Mouse (Mus musculus) lung, embryonic 15.5 days (tissue): ENCODE data around the gene Gm867. TPM values are rescaled to one million over a fixed set of nuclear protein-coding genes. Genes with fewer than 3 reads are reported as not detected.

Experiments used
- ATAC-seq: fragments of 200-750 bp; cut with Nextera tagmentation; 2 replicates; pipeline ENCODE4 v1.8.0; 2017; ENCODE audit warnings: moderate number of reproducible peaks, borderline replicate concordance; ENCODE audit not compliant: low FRiP score, low TSS enrichment; ENCODE audit errors: extremely low read depth
- H3K27ac ChIP-seq: fragments of 300-500 bp; sonication (generic); 2 replicates; pipeline ENCODE4 v1.5.1; 2015; ENCODE audit warnings: moderate library complexity, mild to moderate bottlenecking, inconsistent platforms
- H3K27me3 ChIP-seq: fragments of 300-500 bp; sonication (generic); 2 replicates; pipeline ENCODE4 v1.6.1; 2015; ENCODE audit warnings: inconsistent platforms
- H3K36me3 ChIP-seq: fragments of 300-500 bp; sonication (generic); 2 replicates; pipeline ENCODE4 v1.6.1; 2015; ENCODE audit warnings: inconsistent platforms
- H3K4me1 ChIP-seq: fragments of 300-500 bp; sonication (generic); 2 replicates; pipeline ENCODE4 v1.6.1; 2015; ENCODE audit warnings: inconsistent platforms
- H3K4me2 ChIP-seq: fragments of 300-500 bp; sonication (generic); 2 replicates; pipeline ENCODE4 v1.6.1; 2015; ENCODE audit warnings: inconsistent platforms, mild to moderate bottlenecking, moderate library complexity
- H3K4me3 ChIP-seq: fragments of 300-500 bp; sonication (generic); 2 replicates; pipeline ENCODE4 v1.5.1; 2015; ENCODE audit warnings: mild to moderate bottlenecking, inconsistent platforms
- H3K9ac ChIP-seq: fragments of 300-500 bp; sonication (generic); 2 replicates; pipeline ENCODE4 v1.6.1; 2015; ENCODE audit warnings: inconsistent platforms
- H3K9me3 ChIP-seq: fragments of 300-500 bp; sonication (generic); 2 replicates; pipeline ENCODE4 v1.6.1; 2016; ENCODE audit warnings: inconsistent platforms
- WGBS: fragments of 180-500 bp; shearing (Covaris S2); methylation state at CpG from one replicate; pipeline ENCODE4 v1.1.7; 2015; 5-methylcytosine and 5-hydroxymethylcytosine counted together
- polyA plus RNA-seq: library from polyadenylated mRNA; unstranded; fragments of >200 nt; fragmentation: Nextera tagmentation; extraction: Ambion mirVana; gene quantifications from 2 replicates; pipeline ENCODE4 v1.2.1, GENCODE M21; 2015

Gm867 gene
- polyA plus RNA-seq, 1 experiment from 2014 or later: 0.59 TPM

DNA sequence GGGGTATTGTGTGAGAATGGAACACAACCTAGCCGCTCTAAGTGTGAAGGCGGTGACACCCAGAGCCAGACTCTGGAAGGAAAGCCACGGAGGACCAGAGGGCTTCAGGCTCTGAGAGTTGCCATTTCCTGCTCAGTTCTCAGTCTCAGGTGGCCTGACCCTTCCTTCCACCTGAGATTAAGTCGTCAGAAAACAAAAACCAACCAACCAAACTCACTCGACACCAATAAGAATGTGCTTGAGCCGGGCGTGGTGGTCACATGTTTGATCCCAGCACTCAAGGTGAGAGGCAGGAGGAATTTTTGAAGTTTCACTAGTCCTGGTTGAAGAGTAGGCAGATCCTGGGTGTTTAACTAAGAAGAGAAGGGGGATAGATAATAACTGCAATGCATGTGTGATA lies 5.4 kb upstream of the Gm867 start:
- Histone ChIP-seq H3K4me3 (no peak overlapping the region), H3K9ac (no peak overlapping the region), H3K27me3 (peaks cover 8% of the 10 kb centered on the region; the same call in 1 of the 2 replicates), H3K27ac (peak overlapping the region; percentile 37; the same call in 1 of the 2 replicates), H3K4me1 (peaks cover 17% of the 10 kb centered on the region), H3K9me3 (no peaks in the 10 kb centered on the region), H3K4me2 (no peak overlapping the region), H3K36me3 (no peaks in the 10 kb centered on the region)
- WGBS: 65% methylated on average over 7 of the region's 7 CpGs
- ATAC-seq: no peak

DNA sequence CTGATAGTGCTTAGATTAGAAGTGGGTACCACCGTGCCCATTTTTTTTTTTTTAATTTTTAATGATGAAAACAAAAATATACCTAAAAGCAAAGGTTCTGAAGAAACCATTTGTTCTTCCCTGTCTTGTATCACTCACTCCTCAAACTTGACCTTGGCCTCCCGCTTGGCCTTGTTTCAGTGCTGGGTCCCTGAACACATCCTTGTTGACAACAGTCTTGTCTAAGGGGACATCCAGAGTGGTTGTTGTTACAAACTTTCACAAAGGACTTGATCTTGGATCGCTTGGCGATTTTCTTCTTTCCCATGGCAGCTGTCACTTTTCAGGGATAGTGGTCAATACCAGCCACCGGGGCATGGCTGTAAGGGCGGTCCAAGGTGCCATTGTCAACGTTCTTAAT lies 4.7 kb upstream of the Gm867 start:
- no peak overlapping the region for H3K4me3 ChIP-seq
- ATAC-seq: no peak
- H3K27me3 ChIP-seq: peaks cover 8% of the 10 kb centered on the region; the same call in 1 of the 2 replicates
- H3K9me3 ChIP-seq: no peaks in the 10 kb centered on the region
- peaks cover 12% of the 10 kb centered on the region; the same call in 1 of the 2 replicates for H3K4me1 ChIP-seq
- no peaks in the 10 kb centered on the region for H3K36me3 ChIP-seq
- H3K9ac ChIP-seq: no peak overlapping the region
- H3K27ac ChIP-seq: peak overlapping the region; percentile 37; the same call in 1 of the 2 replicates
- no peak overlapping the region for H3K4me2 ChIP-seq
- WGBS: 91% methylated on average over 7 of the region's 7 CpGs

DNA sequence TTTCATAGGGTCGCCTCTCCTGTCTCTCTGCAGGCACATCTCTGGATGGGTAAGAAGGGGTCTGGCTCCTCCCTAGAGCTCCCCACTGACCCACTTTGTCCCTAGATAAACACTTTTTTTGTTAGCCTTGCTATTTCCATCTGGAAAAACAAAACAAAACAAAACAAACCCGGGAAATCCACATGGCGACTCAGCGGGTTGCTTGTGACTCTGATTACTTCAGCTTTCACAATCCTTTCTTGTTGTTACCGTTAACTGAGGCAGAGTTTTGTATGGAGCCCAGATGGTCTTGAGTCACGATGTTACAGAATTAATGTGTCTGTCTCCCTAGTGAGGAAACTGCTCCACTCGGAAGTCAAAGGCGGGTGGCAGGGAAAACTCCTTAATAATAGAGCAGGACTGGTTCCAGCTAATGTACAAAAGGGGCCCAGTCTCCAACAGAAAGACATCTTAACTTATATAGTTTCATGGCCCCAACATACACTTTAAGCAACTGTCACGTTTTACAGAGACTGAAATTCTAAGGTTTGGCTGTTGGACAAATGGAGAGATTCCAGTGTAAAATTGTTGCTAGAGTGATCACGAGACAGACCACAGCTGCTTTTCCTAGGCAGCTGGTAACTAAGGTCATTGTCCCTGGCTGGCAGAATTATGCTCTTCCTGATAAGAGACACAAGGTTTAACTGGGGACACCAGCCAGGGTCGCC lies 3.7 kb upstream of the Gm867 start:
- Histone ChIP-seq H3K27ac (peak overlapping the region; percentile 53), H3K4me2 (peak overlapping the region; percentile 20; the same call in 1 of the 2 replicates), H3K9me3 (no peaks in the 10 kb centered on the region), H3K27me3 (no peaks in the 10 kb centered on the region), H3K36me3 (no peaks in the 10 kb centered on the region), H3K9ac (no peak overlapping the region), H3K4me1 (peaks cover 12% of the 10 kb centered on the region; the same call in 1 of the 2 replicates), H3K4me3 (no peak overlapping the region)
- peak; percentile 76 for ATAC-seq
- WGBS: 30% methylated on average over 11 of the region's 11 CpGs

DNA sequence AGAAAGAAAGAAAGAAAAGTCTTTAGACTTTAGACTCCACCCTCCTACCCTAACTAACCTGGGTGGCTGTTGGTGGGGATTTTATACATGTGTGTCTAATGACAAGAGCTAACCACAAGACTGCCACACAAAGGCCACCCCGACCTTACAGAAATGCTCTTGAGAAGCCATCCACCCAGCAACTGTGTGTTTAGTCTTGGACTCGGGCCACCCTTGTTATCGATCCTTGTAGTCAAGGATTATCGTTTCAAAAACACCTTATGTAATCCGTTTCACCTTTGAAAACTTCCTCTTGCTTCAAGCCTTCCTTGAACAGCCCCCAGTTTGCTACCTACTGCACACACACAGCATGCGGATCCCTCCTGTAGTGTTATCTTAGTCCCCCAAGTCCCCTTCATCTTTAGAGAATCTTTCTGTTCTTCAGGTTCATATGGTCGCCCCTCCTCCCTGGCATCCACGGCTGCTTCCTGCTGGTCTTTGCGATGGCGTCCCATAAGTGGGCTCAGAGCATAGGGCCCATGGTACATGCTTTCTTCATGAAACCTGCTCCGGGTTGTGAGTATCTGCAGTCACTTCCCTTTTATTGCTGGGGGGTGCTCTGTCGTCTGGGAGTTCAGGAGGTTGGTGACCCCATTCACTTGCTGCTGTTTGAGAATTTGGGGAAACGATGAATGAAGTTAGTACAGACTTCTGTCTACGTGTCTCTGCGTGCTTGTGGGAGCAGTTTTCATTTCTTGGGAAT lies 2.4 kb upstream of the Gm867 start, which contains the start of gene Vpreb3:
TSS of gene Vpreb3 (plus strand) at position 322 of the 742 bp plus-strand sequence.
- H3K27ac ChIP-seq: peak within 1 kb of the TSS; percentile 53
- ATAC-seq: no peak
- no peak within 1 kb of the TSS for H3K9ac ChIP-seq
- H3K36me3 ChIP-seq: no peaks in the 10 kb centered on the region
- no peaks in the 10 kb centered on the region for H3K27me3 ChIP-seq
- H3K4me1 ChIP-seq: peaks cover 12% of the 10 kb centered on the region; the same call in 1 of the 2 replicates
- 63% methylated on average over 15 of the region's 15 CpGs for WGBS
- peak within 1 kb of the TSS; percentile 20; the same call in 1 of the 2 replicates for H3K4me2 ChIP-seq
- no peaks in the 10 kb centered on the region for H3K9me3 ChIP-seq
- H3K4me3 ChIP-seq: no peak within 1 kb of the TSS

DNA sequence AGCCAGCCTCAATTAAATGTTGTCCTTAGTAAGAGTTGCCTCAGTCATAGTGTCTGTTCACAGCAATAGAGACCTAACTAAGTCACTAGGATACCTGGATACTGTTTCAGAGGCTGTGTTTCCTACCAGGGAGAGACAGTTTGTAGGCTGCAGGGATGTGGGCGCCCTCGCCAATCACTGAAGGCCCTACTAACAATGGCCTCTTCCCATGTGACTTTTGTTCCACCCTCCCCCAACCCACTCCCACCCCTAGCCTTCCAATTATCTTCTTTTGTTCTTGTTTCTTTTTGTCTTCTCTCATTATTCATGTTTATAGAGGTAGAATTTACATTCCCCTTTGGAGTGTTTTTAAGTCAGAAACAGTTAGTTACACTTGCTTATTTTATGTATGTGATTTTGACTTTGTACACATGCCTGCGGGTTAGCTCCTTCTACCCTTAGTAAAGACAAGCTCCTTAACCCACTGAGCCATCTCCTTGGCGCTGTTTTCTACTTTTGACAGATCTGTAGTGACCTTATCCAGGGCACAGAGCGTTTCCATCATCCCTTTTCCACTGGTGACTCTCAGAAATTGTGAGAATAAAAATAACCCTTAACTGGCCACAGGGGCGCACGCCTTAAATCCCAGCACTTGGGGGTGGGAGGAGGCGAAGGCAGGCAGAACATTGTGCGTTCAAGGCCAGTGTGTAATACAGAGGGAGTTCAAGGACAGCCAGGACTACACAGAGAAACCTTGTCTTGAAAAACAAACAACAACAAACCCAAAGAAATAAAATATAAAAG lies 761 bp upstream of the Gm867 start:
- Histone ChIP-seq H3K36me3 (no peaks in the 10 kb centered on the region), H3K27ac (no peak overlapping the region), H3K9ac (no peak overlapping the region), H3K9me3 (no peaks in the 10 kb centered on the region), H3K27me3 (peaks cover 14% of the 10 kb centered on the region), H3K4me3 (no peak overlapping the region), H3K4me1 (peaks cover 22% of the 10 kb centered on the region), H3K4me2 (no peak overlapping the region)
- 69% methylated on average over 9 of the region's 9 CpGs for WGBS
- no peak for ATAC-seq

DNA sequence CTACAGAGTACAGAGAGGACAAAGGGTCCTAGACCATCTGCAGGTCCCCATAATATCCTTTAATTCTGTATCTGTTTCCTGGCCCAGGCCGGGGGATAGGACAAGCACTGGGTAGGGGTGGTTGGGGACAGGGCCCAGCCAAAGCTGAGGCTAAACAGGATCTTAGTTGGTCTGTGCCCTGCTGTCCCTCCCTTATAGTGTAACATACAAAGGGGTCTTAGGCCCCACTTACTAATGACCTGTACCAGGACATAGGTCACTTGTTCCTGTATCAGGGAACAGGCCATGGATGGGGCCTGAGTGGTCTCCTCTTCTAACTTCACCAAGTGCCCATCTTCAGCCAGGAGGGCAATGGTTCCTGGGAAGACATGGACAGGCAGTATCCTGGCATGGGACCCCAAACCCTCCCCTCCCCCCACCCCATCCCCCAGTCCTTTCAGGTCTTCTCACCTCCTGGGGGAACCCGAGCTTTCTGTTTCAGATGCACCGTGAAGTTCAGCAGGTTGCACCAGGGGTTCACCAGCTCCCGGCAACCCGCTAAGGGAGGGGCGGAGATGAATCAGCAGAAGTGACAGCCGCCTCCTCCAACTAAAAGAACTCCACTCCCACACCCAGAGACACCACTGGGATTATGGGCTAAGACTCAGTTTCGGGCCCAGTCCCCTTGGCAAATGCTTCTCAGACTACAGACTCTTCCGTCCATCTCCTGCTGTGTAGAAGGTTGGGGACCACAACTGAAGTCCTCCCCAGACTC lies 814 bp downstream of the Gm867 start:
- Histone ChIP-seq H3K27ac (no peak overlapping the region), H3K4me2 (no peak overlapping the region), H3K9me3 (no peaks in the 10 kb centered on the region), H3K9ac (no peak overlapping the region), H3K4me3 (no peak overlapping the region), H3K4me1 (peaks cover 26% of the 10 kb centered on the region), H3K36me3 (no peaks in the 10 kb centered on the region), H3K27me3 (peaks cover 27% of the 10 kb centered on the region)
- no peak for ATAC-seq
- 58% methylated on average over 9 of the region's 9 CpGs for WGBS

DNA sequence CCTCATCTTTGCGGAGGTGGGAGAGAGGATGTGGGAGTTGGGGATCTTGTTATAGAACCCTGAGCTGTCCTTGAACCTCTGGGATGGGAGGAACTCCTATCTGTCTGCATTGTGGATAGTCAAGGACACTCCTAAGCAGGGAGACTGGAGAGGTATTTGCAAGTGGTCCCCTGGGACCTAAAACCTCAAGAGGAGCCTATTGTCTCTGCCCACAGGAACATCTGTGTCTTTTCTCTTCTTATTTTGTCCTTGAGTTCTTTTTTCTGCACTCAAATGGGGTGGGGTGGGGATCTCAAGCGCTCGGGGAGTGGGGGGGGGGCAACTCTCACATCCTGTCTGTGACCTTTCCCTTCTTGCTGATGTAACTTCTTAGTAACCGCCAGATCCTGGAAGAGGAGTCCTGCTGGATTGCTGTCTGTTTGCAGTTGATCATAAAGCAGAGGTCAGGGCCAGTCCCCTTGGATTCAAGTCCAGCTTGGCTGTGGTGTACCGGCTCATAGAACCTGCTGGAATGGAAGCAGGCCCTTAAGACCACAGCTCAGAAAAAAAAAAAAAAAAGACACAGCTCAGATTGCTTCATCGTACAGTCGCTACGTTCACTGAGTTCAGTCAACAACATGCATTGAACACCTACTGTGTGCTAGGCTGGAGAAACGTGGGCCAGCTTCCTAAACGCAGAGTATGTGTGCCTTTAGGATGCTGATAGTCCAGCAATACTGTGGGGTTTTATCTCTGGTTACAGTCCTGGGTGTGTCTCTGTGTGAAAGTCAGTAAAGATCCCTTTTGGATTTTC lies 2.4 kb downstream of the Gm867 start:
- Histone ChIP-seq H3K4me1 (peaks cover 22% of the 10 kb centered on the region), H3K9ac (no peak overlapping the region), H3K27ac (no peak overlapping the region), H3K4me3 (no peak overlapping the region), H3K36me3 (no peaks in the 10 kb centered on the region), H3K4me2 (no peak overlapping the region), H3K9me3 (no peaks in the 10 kb centered on the region), H3K27me3 (peaks cover 28% of the 10 kb centered on the region)
- WGBS: 51% methylated on average over 10 of the region's 10 CpGs
- no peak for ATAC-seq

DNA sequence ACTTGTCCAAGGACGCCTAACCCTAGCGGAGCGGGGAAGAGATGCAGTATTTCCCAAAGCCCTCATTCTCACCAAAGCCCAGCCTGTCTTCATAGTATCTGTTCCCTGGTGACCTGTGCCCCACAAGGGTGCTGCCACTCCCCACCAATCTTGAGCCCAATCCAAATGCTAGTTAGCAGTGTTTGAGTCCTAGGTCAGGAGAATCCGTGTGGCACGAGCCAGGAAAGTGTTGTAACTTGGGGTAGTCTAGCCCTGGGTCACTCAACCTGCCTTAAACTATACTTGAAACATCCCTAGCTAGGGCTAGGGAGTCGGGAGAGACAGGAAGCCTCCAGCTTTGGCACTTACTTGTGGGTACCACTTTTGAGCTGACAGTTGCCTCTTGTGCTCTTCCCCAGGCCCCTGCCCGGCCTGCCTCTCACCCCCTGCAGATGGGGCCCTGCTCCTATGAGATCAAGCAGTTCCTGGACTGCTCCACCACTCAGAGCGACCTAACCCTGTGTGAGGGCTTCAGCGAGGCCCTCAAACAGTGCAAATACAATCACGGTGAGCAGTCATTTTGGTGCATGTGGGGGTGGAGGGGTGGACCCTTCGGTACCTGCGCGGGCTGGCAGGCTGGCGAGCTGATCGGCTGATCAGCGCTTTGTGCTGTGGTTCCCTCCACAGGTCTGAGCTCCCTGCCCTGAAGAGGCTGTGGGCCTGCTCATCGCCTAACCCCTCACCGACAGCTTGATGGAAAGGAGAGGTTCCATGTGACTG lies 3.4 kb downstream of the Gm867 start:
- H3K27me3 ChIP-seq: peaks cover 28% of the 10 kb centered on the region
- WGBS: 42% methylated on average over 18 of the region's 18 CpGs
- no peak overlapping the region for H3K27ac ChIP-seq
- no peak for ATAC-seq
- H3K36me3 ChIP-seq: no peaks in the 10 kb centered on the region
- H3K4me2 ChIP-seq: peak overlapping the region; percentile 82
- H3K9ac ChIP-seq: no peak overlapping the region
- peaks cover 30% of the 10 kb centered on the region for H3K4me1 ChIP-seq
- H3K9me3 ChIP-seq: no peaks in the 10 kb centered on the region
- H3K4me3 ChIP-seq: no peak overlapping the region

DNA sequence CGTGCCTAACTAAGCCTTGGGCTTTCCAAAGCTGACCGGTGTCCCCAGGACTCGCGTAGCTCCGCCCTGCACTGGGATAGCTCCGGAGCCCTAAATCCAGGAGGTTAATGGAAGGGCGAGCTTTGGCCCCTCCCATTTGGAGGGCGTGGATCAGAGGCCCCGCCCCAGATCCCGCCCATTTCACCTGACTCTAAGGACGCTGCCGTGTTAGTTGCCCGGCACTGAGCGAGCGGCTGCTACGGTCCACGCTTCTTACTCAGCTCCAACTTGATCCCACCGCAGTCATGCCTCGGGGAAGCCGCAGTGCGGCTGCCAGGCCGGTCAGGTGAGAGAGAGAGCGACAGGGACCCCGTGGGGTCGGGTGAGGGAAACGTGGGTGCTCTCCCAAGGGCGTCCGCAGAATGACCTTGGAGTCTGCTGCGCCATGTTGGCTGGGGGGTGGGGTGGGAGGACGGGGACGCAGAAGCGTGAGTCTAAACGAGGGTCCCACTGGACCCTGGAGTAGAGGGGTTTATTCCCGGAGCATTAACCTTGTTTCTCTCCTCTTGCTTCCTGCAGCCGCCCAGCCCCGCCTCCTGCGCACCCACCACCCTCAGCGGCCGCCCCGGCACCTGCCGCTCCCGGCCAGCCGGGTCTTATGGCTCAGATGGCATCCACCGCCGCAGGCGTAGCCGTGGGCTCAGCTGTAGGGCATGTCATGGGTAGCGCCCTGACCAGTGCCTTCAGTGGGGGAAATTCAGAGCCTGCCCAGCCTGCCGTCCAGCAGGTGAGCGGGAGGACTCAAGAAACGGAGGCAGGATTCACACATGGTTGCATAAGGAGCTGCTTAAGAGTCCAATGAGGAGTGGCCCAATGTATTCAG lies 4.6 kb downstream of the Gm867 start, which contains the start of gene Mmp11:
TSS of gene Mmp11 (minus strand) at position 817 of the 862 bp plus-strand sequence.
- peaks cover 37% of the 10 kb centered on the region for H3K27me3 ChIP-seq
- H3K4me1 ChIP-seq: peaks cover 41% of the 10 kb centered on the region
- ATAC-seq: peak; percentile 59
- no peaks in the 10 kb centered on the region for H3K9me3 ChIP-seq
- H3K27ac ChIP-seq: peak within 1 kb of the TSS; percentile 55
- no peaks in the 10 kb centered on the region for H3K36me3 ChIP-seq
- peak within 1 kb of the TSS; percentile 47 for H3K9ac ChIP-seq
- under 1% methylated on average over 51 of the region's 51 CpGs for WGBS
- peak within 1 kb of the TSS; percentile 59 for H3K4me3 ChIP-seq
- peak within 1 kb of the TSS; percentile 82 for H3K4me2 ChIP-seq
